Mouse (Mus musculus) CH12F3 (cell line): ENCODE data around the gene Rhox12.

Experiments
- in situ Hi-C: fragments of 300-500 bp; cut with MboI; formaldehyde crosslinking; loops from 2 replicates; pipeline ENCODE4 v1.14.3; 2020; ENCODE audit warnings: low sequenced_read_pairs

Gene Rhox12

GRCm38 (mm10) chrX:38110807-38111206 is at the start of gene Rhox12:
Gene Rhox12 (minus strand): TSS chrX:38110907.
- in situ Hi-C loops: no loop called here

- in situ Hi-C loops: no loop called here
Measured at GRCm38 (mm10) chrX:38159097-38159496, 48.4 kb upstream of the Rhox12 start.

DNA sequence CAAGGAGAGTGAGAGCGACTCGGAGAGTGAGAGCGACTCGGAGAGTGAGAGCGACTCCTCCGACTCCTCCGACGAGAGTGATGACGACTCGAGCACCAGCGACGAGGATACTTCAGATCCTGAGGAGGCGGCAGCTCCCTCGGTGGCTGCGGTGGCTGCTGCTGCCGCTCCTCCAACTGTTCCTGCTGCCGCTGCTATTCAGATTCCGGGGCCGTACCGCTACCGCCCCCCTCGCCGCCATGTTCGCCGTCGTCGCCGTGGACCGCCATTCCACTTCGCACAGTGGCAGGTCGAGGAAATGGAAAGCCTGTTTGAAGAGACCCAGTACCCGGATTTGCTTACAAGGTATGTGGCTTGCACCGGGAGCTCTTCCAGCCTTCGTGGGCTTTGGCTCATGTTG is 10.8 kb upstream of the Rhox12 start:
- in situ Hi-C loops: no loop called here

- in situ Hi-C loops: no loop called here
Measured at GRCm38 (mm10) chrX:38120982-38121381, 10.3 kb upstream of the Rhox12 start, which contains the start of gene Rhox13. Gene Rhox13 (plus strand): TSS chrX:38121219.

- in situ Hi-C loops: no loop called here
Measured at GRCm38 (mm10) chrX:38085041-38085440, 25.7 kb downstream of the Rhox12 start, which contains the start of gene Rhox11. Gene Rhox11 (minus strand): TSS chrX:38085141.

DNA sequence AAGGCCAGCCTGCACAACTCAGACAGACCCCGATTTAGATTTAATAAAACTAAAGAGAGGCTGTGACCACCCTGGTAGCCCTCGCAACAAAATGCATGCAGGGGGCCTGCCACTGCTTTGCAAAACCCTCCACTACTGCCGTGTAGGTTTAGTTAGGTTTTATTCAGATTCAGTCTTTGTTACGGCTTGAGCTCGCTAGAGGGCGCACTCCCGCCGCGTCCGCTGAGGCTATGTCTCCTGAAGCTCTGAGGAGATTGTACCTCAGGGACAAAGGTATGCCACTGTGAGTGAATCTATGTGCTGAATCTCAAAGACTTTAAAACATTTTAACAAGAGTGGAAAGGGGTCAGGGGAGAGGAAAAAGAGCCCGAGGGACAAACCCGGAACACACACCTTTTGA is 26.5 kb downstream of the Rhox12 start:
- in situ Hi-C loops: no loop called here

DNA sequence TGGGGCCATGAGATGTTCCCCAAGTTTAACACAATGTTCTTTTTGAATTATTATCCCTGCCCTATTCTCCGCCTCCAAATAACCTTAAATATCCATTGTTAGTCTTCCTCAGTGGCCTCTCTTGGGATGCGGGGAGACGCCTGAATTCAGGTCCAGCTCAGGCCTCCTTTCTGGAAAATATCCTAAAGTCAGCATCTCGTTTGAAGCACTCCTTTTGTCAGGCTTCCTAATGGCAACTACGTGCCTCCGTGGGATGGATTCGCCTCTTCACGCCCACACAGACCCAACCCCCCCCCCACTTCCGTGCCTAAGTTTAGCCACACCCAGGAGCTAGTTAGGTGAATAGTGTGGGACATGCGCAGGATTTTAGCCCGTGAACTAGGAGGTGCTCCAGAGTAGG is 44.5 kb downstream of the Rhox12 start, which contains the start of gene Rhox10:
Rhox10 (plus strand) TSS at position 301 of the 400 bp plus-strand sequence.
- in situ Hi-C loops: no loop called here

GRCm38 (mm10) chrX:38061544-38061943 is 49.2 kb downstream of the Rhox12 start:
- in situ Hi-C loops: no loop called here
